Mouse (Mus musculus) bone marrow, adult 2 months (tissue): ENCODE measurements around the gene Eif2d.

ENCODE experiments used
- CTCF ChIP-seq: fragments of 200-500 bp; IDR thresholded peaks from 2 replicates; pipeline ENCODE4 v1.5.1; 2011; ENCODE audit warnings: low read length, control low read depth; ENCODE audit not compliant: control insufficient read depth, insufficient read depth
- POLR2A ChIP-seq: fragments of 200-500 bp; IDR thresholded peaks from 2 replicates; pipeline ENCODE4 v1.6.1; 2011; ENCODE audit warnings: low read depth, mild to moderate bottlenecking, control low read depth, low read length, borderline replicate concordance; ENCODE audit not compliant: control insufficient read depth

DNA sequence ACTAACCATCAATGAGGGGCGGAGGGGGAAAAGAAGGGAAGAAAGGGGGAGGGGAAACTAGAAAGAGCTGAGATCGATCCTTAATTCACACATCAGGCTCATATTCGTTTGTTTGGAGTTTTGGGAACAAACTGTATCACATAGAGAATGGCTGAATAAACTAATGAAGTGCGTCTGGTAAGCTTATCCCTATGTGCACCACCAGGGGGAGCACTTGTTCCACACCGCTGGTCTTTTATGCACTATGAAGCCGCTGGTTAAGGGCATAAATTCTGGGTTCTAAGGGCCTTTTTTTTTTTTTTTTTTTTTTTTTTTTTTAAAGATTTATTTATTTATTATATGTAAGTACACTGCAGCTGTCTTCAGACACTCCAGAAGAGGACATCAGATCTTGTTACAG is 37.0 kb upstream of the Eif2d start:
- TF ChIP-seq CTCF = peak; percentile 88
- no peak for TF ChIP-seq POLR2A
